Mouse (Mus musculus) limb, embryonic 14.5 days (tissue): ENCODE measurements at regions not wholly inside any gene's neighbourhood (a gene's known extent, or its start where the extent isn't known, plus 50 kb on each side); places are given as distances from the start of the nearest gene placed in this dataset.

Source experiments
- ATAC-seq: fragments of 200-750 bp; cut with Nextera tagmentation; 2 replicates; pipeline ENCODE4 v1.8.0; 2017; ENCODE audit warnings: low read depth, moderate number of reproducible peaks, moderate TSS enrichment; ENCODE audit not compliant: low FRiP score
- DNase-seq: peaks from one replicate; pipeline ENCODE4 v3.0.0-alpha.2; 2015; ENCODE audit warnings: low spot score
- H3K27ac ChIP-seq: fragments of 300-500 bp; sonication (generic); replicated peaks from 2 replicates; pipeline ENCODE4 v1.5.1; 2014; ENCODE audit warnings: low read depth, mild to moderate bottlenecking, low read length, moderate library complexity, mixed read lengths
- H3K27me3 ChIP-seq: fragments of 300-500 bp; sonication (generic); 2 replicates; pipeline ENCODE4 v1.6.1; 2014; ENCODE audit warnings: low read length, mixed read lengths; ENCODE audit not compliant: control insufficient read depth, insufficient read depth
- H3K36me3 ChIP-seq: fragments of 300-500 bp; sonication (generic); 2 replicates; pipeline ENCODE4 v1.6.1; 2014; ENCODE audit warnings: mild to moderate bottlenecking, low read length, moderate library complexity, mixed read lengths; ENCODE audit not compliant: control insufficient read depth, insufficient read depth
- H3K4me1 ChIP-seq: fragments of 300-500 bp; sonication (generic); 2 replicates; pipeline ENCODE4 v1.6.1; 2014; ENCODE audit warnings: antibody characterized with exemption, low read length, mixed read lengths; ENCODE audit not compliant: control insufficient read depth, insufficient read depth
- H3K4me2 ChIP-seq: fragments of 300-500 bp; sonication (generic); replicated peaks from 2 replicates; pipeline ENCODE4 v1.6.1; 2014; ENCODE audit warnings: low read depth, mild to moderate bottlenecking, low read length, moderate library complexity; ENCODE audit not compliant: severe bottlenecking
- H3K4me3 ChIP-seq: fragments of 300-500 bp; sonication (generic); replicated peaks from 2 replicates; pipeline ENCODE4 v1.5.1; 2014; ENCODE audit warnings: low read length
- H3K9ac ChIP-seq: fragments of 300-500 bp; sonication (generic); 2 replicates; pipeline ENCODE4 v1.6.1; 2014; ENCODE audit warnings: mild to moderate bottlenecking, low read depth, low read length, moderate library complexity; ENCODE audit not compliant: severe bottlenecking
- H3K9me3 ChIP-seq: fragments of 300-500 bp; sonication (generic); 2 replicates; pipeline ENCODE4 v1.6.1; 2016; ENCODE audit warnings: low read length; ENCODE audit not compliant: control insufficient read depth
- POLR2A ChIP-seq: fragments of 200-500 bp; IDR thresholded peaks from 2 replicates; pipeline ENCODE4 v1.8.0; 2012; ENCODE audit warnings: inconsistent platforms, mild to moderate bottlenecking, moderate library complexity, borderline replicate concordance; ENCODE audit not compliant: insufficient read depth, insufficient read length; ENCODE audit errors: extremely low read depth
- WGBS: fragments of 180-500 bp; shearing (Covaris S2); extraction: QIAGEN DNeasy Blood & Tissue Kit; methylation state at CpG from one replicate; pipeline ENCODE4 v1.1.7; 2014; 5-methylcytosine and 5-hydroxymethylcytosine counted together

DNA sequence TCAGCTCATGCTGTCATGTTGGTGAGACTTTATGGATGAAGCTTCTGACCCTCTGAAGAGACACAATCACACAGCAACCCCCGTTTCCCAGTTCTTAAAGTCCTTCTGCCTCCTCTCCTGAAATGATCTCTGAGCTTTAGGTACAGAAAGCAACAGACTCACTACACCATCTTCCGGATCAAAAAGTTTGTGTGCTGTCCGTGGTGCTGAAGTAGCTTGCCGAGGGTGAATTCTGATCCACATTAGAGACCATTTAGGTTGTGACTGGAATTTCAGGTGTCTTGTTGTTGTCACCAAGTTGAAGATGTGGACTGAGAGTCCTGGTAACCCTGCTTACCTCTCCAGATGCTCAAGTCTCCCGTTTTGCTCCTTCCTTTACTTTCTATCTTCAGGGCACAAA, 375.2 kb downstream of the Shisa9 start:
- H3K9ac ChIP-seq: no peak overlapping the region
- no peaks in the 10 kb centered on the region for H3K4me1 ChIP-seq
- WGBS: 31% methylated on average over 5 of the region's 5 CpGs
- no peak overlapping the region for H3K4me2 ChIP-seq
- H3K27me3 ChIP-seq: no peaks in the 10 kb centered on the region
- ATAC-seq (no peak), DNase-seq (peak; percentile 66)
- H3K36me3 ChIP-seq: no peaks in the 10 kb centered on the region
- no peak overlapping the region for H3K27ac ChIP-seq
- H3K4me3 ChIP-seq: no peak overlapping the region
- TF ChIP-seq POLR2A: no peak
- no peaks in the 10 kb centered on the region for H3K9me3 ChIP-seq

DNA sequence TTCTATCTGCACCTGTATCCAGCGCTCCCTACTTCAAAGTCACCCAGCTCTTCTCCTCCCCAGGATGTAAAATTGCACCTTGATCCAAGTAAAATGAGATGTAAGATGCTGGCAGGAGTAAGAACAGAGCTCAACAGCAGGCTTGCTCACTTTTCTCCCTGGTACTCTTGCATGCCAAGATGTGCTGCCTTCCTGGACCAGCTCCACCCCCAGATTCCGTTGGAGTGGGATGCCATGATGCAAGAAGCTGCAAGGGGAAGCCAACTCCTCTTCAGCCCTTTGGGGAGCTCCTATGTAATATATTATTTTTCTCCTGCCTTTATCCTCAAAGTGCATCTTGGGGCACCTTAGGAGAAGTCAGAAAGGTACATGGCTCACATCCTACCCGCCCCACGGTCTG, 405.6 kb downstream of the Shisa9 start:
- no peak for ATAC-seq

DNA sequence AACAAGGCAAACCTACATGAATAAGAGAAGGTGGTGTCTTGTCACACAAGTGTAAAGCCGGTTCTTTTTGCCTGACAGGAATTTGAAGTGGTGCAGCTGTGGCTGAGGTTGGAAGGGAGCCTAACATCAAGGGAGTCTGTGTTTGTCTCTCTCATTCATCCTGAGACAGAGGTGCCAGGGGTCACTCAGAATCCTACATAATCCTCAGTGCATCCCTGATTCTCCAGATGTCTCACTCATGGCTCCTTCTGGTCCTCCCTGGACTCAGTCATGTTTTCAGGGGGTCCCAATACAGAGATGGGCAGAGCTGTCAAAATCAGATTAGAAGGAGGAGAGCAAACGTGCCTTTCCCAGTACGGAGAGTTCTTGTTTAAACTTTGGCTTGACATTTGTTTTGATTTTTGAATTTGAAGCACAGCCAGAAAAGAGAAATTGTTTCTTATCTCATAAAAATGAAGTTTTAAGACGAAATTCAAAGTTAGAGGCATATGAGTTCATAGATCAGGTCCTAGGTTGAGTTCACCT, 451.8 kb downstream of the Shisa9 start:
- no peak overlapping the region for H3K9ac ChIP-seq
- no peak overlapping the region for H3K4me3 ChIP-seq
- no peak for DNase-seq
- no peaks in the 10 kb centered on the region for H3K4me1 ChIP-seq
- no peak for TF ChIP-seq POLR2A
- no peaks in the 10 kb centered on the region for H3K36me3 ChIP-seq
- WGBS: 60% methylated on average over 4 of the region's 4 CpGs
- no peaks in the 10 kb centered on the region for H3K9me3 ChIP-seq
- no peaks in the 10 kb centered on the region for H3K27me3 ChIP-seq
- no peak for ATAC-seq
- no peak overlapping the region for H3K4me2 ChIP-seq
- no peak overlapping the region for H3K27ac ChIP-seq

More for the DNA sequence above, 405.6 kb downstream of the Shisa9 start:
- H3K4me2 ChIP-seq: no peak overlapping the region
- H3K9ac ChIP-seq: no peak overlapping the region
- H3K36me3 ChIP-seq: no peaks in the 10 kb centered on the region
- no peaks in the 10 kb centered on the region for H3K9me3 ChIP-seq
- H3K4me1 ChIP-seq: no peaks in the 10 kb centered on the region
- no peak overlapping the region for H3K27ac ChIP-seq
- DNase-seq: no peak
- 86% methylated on average over 4 of the region's 4 CpGs for WGBS
- H3K4me3 ChIP-seq: no peak overlapping the region
- no peak for TF ChIP-seq POLR2A
- H3K27me3 ChIP-seq: no peaks in the 10 kb centered on the region

DNA sequence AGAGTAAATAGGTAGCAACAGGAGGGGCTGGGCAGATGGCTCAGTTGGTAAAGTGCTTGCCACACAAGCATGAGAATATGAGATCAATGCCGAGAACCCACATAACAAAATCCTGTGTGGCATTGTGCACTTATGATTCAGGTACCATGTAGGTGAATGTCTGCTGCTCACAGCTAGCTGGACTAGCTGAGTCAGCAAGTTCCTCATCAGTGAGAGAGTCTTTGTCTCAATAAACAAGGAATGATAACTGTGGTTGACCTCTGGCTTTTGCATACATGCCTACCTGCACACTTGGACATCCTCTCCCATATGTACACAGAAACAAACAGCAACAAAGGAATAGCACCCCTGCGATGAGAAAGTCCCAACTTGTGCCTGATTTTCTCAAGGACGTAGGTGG, 454.7 kb downstream of the Shisa9 start:
- ATAC-seq (no peak), DNase-seq (no peak)
- Histone ChIP-seq H3K9ac (no peak overlapping the region), H3K27me3 (no peaks in the 10 kb centered on the region), H3K9me3 (no peaks in the 10 kb centered on the region), H3K4me3 (no peak overlapping the region), H3K36me3 (no peaks in the 10 kb centered on the region), H3K4me1 (no peaks in the 10 kb centered on the region), H3K4me2 (no peak overlapping the region), H3K27ac (no peak overlapping the region)
- 74% methylated on average over 3 of the region's 3 CpGs for WGBS
- TF ChIP-seq POLR2A: no peak

DNA sequence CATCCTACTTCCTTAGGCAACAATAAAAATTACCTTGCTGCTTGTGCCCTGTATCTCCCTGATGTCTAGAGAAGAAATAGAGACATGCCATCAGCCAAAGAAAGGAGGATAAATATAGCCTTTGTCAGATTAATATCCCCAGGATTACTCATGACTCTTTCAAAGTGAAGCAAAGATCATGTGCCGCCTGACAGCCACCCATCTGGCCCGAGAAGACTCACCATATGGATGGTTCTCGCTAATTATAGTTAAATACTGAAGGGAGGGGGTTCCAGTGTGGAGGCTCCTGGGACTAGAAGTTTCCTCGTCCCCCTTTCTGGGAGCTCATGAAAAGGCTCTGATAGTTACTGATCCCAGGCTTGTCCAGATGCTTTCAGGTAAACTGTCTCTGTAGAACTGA, 470.9 kb downstream of the Shisa9 start:
- H3K9ac ChIP-seq: no peak overlapping the region
- no peak overlapping the region for H3K4me3 ChIP-seq
- H3K4me1 ChIP-seq: no peaks in the 10 kb centered on the region
- WGBS: 67% methylated on average over 4 of the region's 4 CpGs
- ATAC-seq (no peak), DNase-seq (no peak)
- H3K4me2 ChIP-seq: no peak overlapping the region
- no peak overlapping the region for H3K27ac ChIP-seq
- H3K27me3 ChIP-seq: no peaks in the 10 kb centered on the region
- no peak for TF ChIP-seq POLR2A
- no peaks in the 10 kb centered on the region for H3K36me3 ChIP-seq
- no peaks in the 10 kb centered on the region for H3K9me3 ChIP-seq
